Mouse (Mus musculus): ENCODE results near the gene Zg16. TPM values are rescaled to one million over a fixed set of nuclear protein-coding genes. Genes with fewer than 3 reads are reported as not detected.
"Not testable (repeated sequence)": the region's sequence is repeated elsewhere in the genome, so short reads cannot be mapped to it uniquely, and the experiment has no call there.

The Zg16 gene
- polyA plus RNA-seq, 1 experiment from 2014 or later, result not detected

DNA sequence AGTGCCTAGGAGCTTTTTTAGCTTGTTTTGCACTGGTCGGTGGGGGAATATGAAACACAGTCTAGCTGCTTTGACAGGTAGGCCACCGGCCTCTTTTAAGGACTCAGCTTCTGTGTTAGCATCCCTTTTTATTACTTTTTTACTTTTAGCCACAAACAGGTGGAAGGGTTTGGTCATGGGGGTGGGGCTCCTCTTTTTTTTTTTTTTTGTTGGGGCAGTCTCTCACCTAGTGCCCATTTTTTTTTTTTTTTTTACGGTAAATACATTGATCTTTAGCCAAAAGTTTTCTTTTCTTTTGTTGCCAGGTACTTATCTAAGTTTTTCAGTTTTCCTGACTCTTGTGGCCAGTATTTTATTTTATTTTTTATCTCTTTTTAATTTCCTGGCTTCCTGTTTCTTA, 955 bp upstream of the Zg16 start:
- WGBS, result 83% methylated on average over 3 of the region's 3 CpGs
- Histone ChIP-seq H3K4me2 (replicated peaks) (no peak overlapping the region), H3K9ac (no peak overlapping the region), H3K4me3 (replicated peaks) (no peak overlapping the region), H3K27me3 (no peaks in the 10 kb centered on the region), H3K4me1 (peaks cover 8% of the 10 kb centered on the region; the same call in 1 of the 2 replicates), H3K36me3 (no peaks in the 10 kb centered on the region), H3K9me3 (replicated peaks) (no peaks in the 10 kb centered on the region), H3K27ac (replicated peaks) (no peak overlapping the region)
- no peak for ATAC-seq (ENCODE audit: insufficient number of reproducible peaks, low FRiP score, low TSS enrichment, low read depth)

DNA sequence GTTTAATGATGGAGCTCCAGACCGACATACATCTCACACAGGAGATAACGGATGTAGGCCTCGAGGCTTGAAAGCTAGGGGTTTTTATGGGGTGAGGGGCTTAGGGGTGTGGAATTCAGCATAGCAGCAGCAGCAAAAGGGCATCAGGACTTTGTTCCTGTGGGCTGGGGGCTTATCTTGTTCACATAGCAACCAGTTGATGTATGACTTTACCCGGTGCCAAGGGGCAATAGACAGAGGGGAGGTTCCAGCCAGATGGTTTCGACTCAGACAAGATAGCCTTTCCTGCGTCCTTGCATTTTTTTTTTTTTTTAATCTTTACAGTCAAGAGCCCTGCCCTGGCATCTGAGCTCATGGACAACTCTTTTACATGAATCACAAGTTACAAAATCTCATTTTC, 1.4 kb downstream of the Zg16 start:
- not testable (repeated sequence) for H3K9ac ChIP-seq; ATAC-seq (ENCODE audit: insufficient number of reproducible peaks, low FRiP score, low TSS enrichment, low read depth); H3K9me3 ChIP-seq (replicated peaks); H3K4me1 ChIP-seq; H3K4me3 ChIP-seq (replicated peaks); H3K36me3 ChIP-seq; H3K27me3 ChIP-seq; H3K27ac ChIP-seq (replicated peaks); H3K4me2 ChIP-seq (replicated peaks)
- 75% methylated on average over 6 of the region's 6 CpGs for WGBS

- ATAC-seq (ENCODE audit: insufficient number of reproducible peaks, low FRiP score, low TSS enrichment, low read depth), result no peak
- Histone ChIP-seq H3K9me3 (replicated peaks) (no peaks in the 10 kb centered on the region), H3K9ac (no peak overlapping the region), H3K27ac (replicated peaks) (no peak overlapping the region), H3K4me1 (peaks cover 4% of the 10 kb centered on the region; the same call in 1 of the 2 replicates), H3K4me2 (replicated peaks) (no peak overlapping the region), H3K27me3 (no peaks in the 10 kb centered on the region), H3K4me3 (replicated peaks) (no peak overlapping the region), H3K36me3 (no peaks in the 10 kb centered on the region)
- 74% methylated on average over 2 of the region's 2 CpGs for WGBS
These were observed 2.3 kb downstream of the Zg16 start for GRCm38 (mm10) chr7:127084794-127085193.

DNA sequence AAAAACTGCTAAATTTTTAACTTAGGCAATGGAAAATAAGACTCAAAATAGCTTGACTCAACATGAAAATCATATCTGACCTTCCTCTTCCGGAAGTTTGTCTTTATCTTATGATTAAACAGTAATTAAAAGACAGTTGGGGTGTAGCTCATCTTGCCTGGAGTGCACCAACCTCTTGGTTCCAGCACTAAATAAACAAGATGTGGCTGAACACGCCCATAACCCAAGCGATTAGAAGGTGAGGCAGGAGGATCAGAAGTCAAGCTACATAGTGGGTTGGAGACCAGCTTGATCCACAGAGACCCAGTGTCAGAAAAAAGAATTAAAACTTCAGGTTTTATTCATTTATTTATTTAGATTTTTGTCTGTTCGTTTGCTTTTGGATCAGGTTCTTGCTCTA, 3.4 kb downstream of the Zg16 start:
- Histone ChIP-seq H3K9ac (no peak overlapping the region), H3K27me3 (no peaks in the 10 kb centered on the region), H3K4me3 (replicated peaks) (no peak overlapping the region), H3K4me1 (no peaks in the 10 kb centered on the region), H3K36me3 (no peaks in the 10 kb centered on the region), H3K27ac (replicated peaks) (no peak overlapping the region), H3K9me3 (replicated peaks) (no peaks in the 10 kb centered on the region), H3K4me2 (replicated peaks) (no peak overlapping the region)
- no peak for ATAC-seq (ENCODE audit: insufficient number of reproducible peaks, low FRiP score, low TSS enrichment, low read depth)
- 74% methylated on average over 4 of the region's 4 CpGs for WGBS

DNA sequence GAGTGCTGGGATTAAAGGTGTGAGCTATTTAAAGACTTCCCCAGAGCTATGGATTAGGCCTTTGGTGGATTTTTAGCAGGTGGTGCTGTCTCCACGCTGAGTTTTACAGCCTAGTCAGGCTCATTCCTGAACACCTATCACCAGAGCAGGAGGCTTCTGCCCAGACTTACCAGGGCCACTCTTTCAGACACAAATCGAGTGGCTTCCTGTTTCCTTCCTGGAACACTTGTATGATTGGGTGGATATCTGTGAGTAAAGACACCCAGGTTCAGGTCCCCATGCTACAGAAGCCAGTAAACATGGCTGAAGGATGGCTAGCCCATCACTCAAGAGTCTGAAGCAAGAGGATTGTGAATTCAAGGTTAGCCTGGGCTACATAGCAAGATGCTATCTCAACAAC, 4.1 kb downstream of the Zg16 start:
- no peak for ATAC-seq (ENCODE audit: insufficient number of reproducible peaks, low FRiP score, low TSS enrichment, low read depth)
- no peaks in the 10 kb centered on the region for H3K36me3 ChIP-seq
- no peak overlapping the region for H3K9ac ChIP-seq
- 58% methylated on average over 2 of the region's 2 CpGs for WGBS
- no peak overlapping the region for H3K27ac ChIP-seq (replicated peaks)
- H3K9me3 ChIP-seq (replicated peaks), result no peaks in the 10 kb centered on the region
- H3K27me3 ChIP-seq, result no peaks in the 10 kb centered on the region
- H3K4me2 ChIP-seq (replicated peaks), result no peak overlapping the region
- no peaks in the 10 kb centered on the region for H3K4me1 ChIP-seq
- no peak overlapping the region for H3K4me3 ChIP-seq (replicated peaks)

DNA sequence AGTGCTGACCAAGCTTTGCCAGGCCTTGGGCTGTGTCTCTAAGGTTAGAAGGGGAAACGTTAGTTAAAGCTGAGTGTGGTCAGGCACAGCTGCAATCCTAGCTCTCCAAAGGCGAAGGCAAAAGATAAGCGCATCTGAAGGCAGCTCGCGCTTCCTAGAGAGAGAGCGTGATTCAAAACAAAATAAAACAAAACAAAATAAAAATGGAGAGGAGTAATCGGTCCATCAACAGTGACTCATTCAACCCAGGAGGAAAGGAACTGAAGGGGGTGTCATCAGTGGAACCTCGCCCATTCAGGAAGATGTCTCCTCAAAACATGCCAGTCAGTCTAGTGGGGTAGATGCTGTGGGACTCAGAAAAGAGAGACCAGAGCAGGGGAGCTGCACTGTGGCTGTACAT, 4.9 kb downstream of the Zg16 start:
- no peak overlapping the region for H3K27ac ChIP-seq (replicated peaks)
- no peaks in the 10 kb centered on the region for H3K27me3 ChIP-seq
- 76% methylated on average over 8 of the region's 8 CpGs for WGBS
- ATAC-seq (ENCODE audit: insufficient number of reproducible peaks, low FRiP score, low TSS enrichment, low read depth), result no peak
- H3K4me1 ChIP-seq, result no peaks in the 10 kb centered on the region
- H3K36me3 ChIP-seq, result no peaks in the 10 kb centered on the region
- no peak overlapping the region for H3K9ac ChIP-seq
- no peaks in the 10 kb centered on the region for H3K9me3 ChIP-seq (replicated peaks)
- H3K4me2 ChIP-seq (replicated peaks), result no peak overlapping the region
- H3K4me3 ChIP-seq (replicated peaks), result no peak overlapping the region

DNA sequence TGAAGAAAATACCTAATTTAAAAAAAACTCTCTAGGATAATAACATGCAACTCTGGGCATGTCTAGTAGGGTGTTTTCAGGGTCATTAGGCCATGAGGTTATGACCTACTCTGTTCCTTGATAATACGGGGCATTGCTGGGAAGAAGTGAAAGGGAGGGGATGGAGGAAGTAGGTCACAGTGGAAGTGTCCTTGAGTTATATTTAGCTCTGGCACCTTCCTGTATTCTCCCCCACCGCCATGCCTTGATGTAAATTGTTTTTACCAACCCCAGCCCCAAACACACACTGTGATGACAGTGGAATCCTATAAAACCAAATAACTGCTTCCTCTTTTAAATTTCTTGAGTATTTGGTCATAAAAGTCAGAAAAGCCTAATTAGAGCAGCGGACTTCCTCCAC, 7.1 kb downstream of the Zg16 start:
- Histone ChIP-seq H3K9me3 (replicated peaks) (no peaks in the 10 kb centered on the region), H3K4me1 (no peaks in the 10 kb centered on the region), H3K4me3 (replicated peaks) (no peak overlapping the region), H3K27me3 (no peaks in the 10 kb centered on the region), H3K4me2 (replicated peaks) (no peak overlapping the region), H3K36me3 (no peaks in the 10 kb centered on the region), H3K27ac (replicated peaks) (no peak overlapping the region), H3K9ac (no peak overlapping the region)
- ATAC-seq (ENCODE audit: insufficient number of reproducible peaks, low FRiP score, low TSS enrichment, low read depth), result no peak
- WGBS, result 57% methylated on average over 3 of the region's 3 CpGs

DNA sequence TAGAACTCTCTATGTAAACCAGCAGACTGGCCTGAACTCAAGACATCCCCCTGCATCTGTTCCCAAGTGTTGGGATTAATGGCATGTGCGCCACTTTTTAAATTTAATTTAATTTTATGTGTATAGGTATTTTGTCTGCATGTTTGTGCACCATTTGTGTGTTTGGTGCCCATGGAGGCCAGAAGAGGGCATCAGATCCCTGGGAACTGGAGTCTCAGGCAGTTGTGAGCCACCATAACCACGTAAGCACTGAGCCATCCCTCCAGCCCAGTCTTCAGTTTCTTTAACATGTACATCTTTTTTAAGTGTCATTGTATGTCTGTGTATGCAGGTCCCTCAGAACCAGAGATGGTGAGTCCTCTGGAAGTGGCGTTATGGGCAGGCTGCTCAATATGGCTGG, 9.4 kb downstream of the Zg16 start:
- no peaks in the 10 kb centered on the region for H3K27me3 ChIP-seq
- no peak overlapping the region for H3K9ac ChIP-seq
- no peak overlapping the region for H3K27ac ChIP-seq (replicated peaks)
- H3K4me1 ChIP-seq, result no peaks in the 10 kb centered on the region
- H3K9me3 ChIP-seq (replicated peaks), result no peaks in the 10 kb centered on the region
- 87% methylated on average over 3 of the region's 3 CpGs for WGBS
- no peak overlapping the region for H3K4me2 ChIP-seq (replicated peaks)
- no peak for ATAC-seq (ENCODE audit: insufficient number of reproducible peaks, low FRiP score, low TSS enrichment, low read depth)
- no peaks in the 10 kb centered on the region for H3K36me3 ChIP-seq
- no peak overlapping the region for H3K4me3 ChIP-seq (replicated peaks)

DNA sequence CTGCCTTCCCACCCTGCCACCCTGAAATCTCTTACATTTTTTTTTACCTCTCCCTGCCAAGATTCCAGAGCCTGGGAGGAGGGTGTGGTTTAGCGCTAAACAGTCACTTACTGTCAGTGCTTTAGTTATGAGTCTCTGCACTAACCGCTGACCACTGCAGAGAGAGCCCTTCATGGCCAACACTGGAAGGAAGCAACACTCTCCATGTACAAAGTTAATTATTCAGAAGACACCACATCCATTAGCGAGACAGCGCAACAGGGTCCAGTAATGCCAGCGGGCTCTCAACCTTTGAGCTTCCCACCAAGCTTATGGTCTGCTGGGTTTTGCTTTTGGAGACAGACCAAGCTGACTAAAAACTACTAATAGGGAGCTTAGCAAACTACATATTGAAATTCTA, 10.9 kb downstream of the Zg16 start:
- no peak overlapping the region for H3K9ac ChIP-seq
- no peaks in the 10 kb centered on the region for H3K4me1 ChIP-seq
- no peak for ATAC-seq (ENCODE audit: insufficient number of reproducible peaks, low FRiP score, low TSS enrichment, low read depth)
- H3K36me3 ChIP-seq, result no peaks in the 10 kb centered on the region
- H3K27me3 ChIP-seq, result no peaks in the 10 kb centered on the region
- H3K4me2 ChIP-seq (replicated peaks), result no peak overlapping the region
- no peaks in the 10 kb centered on the region for H3K9me3 ChIP-seq (replicated peaks)
- H3K4me3 ChIP-seq (replicated peaks), result no peak overlapping the region
- 89% methylated on average over 5 of the region's 5 CpGs for WGBS
- no peak overlapping the region for H3K27ac ChIP-seq (replicated peaks)

DNA sequence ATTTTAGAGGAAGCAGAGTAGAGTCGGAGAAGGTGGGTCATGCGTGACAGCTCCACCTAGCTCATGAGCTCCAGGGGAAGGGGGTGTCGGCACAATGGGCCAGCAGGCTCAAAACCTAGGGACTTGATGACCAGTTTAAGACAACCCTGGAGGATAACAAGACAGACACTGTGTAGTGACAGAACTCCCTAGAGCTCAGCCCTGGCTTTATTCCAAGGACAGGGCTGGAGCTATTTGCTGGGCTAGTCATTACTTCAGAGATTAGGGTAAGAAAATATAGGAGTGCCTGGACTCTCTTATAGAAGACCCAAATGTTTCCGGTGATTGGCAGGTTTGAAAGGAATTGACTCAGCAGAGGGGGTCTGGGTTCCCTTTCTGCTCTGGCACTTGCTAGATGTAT, 13.9 kb downstream of the Zg16 start:
- WGBS, result 72% methylated on average over 4 of the region's 4 CpGs
- Histone ChIP-seq H3K27me3 (no peaks in the 10 kb centered on the region), H3K4me2 (replicated peaks) (no peak overlapping the region), H3K4me3 (replicated peaks) (no peak overlapping the region), H3K9ac (no peak overlapping the region), H3K27ac (replicated peaks) (no peak overlapping the region), H3K36me3 (no peaks in the 10 kb centered on the region), H3K4me1 (no peaks in the 10 kb centered on the region), H3K9me3 (replicated peaks) (no peaks in the 10 kb centered on the region)
- no peak for ATAC-seq (ENCODE audit: insufficient number of reproducible peaks, low FRiP score, low TSS enrichment, low read depth)

GRCm38 (mm10) chr7:127070871-127071413, 16.2 kb downstream of the Zg16 start:
- Histone ChIP-seq H3K9me3 (replicated peaks) (no peaks in the 10 kb centered on the region), H3K4me3 (replicated peaks) (no peak overlapping the region), H3K27ac (replicated peaks) (no peak overlapping the region), H3K4me2 (replicated peaks) (no peak overlapping the region), H3K36me3 (no peaks in the 10 kb centered on the region), H3K9ac (no peak overlapping the region), H3K27me3 (no peaks in the 10 kb centered on the region; the same call in 1 of the 2 replicates), H3K4me1 (no peaks in the 10 kb centered on the region)
- WGBS, result 71% methylated on average over 4 of the region's 4 CpGs
- no peak for ATAC-seq (ENCODE audit: insufficient number of reproducible peaks, low FRiP score, low TSS enrichment, low read depth)

DNA sequence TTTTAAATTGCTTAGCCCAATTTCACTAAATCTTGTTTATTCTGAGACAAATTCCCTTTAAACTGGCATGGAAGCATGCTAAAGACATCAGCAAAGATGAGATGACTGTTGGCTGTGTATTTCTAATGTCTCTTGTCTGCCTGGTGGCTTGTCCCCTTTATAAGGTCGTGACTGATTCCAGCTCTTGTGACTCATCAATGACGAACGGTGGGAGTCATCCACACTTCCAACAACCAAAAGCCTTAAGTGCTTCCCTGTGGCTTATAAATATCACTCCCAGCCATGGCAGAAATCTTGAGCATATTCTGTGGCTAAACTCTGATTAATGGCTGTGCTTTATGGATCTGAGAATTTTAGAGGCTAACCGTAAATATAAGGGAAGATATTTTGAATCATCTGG, 20.8 kb downstream of the Zg16 start:
- WGBS, result 75% methylated on average over 4 of the region's 4 CpGs
- Histone ChIP-seq H3K9me3 (replicated peaks) (no peaks in the 10 kb centered on the region), H3K4me2 (replicated peaks) (no peak overlapping the region), H3K27ac (replicated peaks) (no peak overlapping the region), H3K36me3 (no peaks in the 10 kb centered on the region), H3K9ac (no peak overlapping the region), H3K4me1 (no peaks in the 10 kb centered on the region), H3K27me3 (no peaks in the 10 kb centered on the region; the same call in 1 of the 2 replicates), H3K4me3 (replicated peaks) (no peak overlapping the region)
- ATAC-seq (ENCODE audit: insufficient number of reproducible peaks, low FRiP score, low TSS enrichment, low read depth), result no peak

Measured in embryonic facial prominence, embryonic 15.5 days (tissue).